Mouse (Mus musculus) bone marrow, adult 2 months (tissue): ENCODE measurements around the gene Hsph1. TPM values are rescaled to one million over a fixed set of nuclear protein-coding genes. Genes with fewer than 3 reads are reported as not detected.

Source experiments
- H3K27ac ChIP-seq: fragments of 200-500 bp; 2 replicates; pipeline ENCODE4 v1.5.1; 2012; ENCODE audit warnings: low read depth, mild to moderate bottlenecking, control low read depth, inconsistent platforms, low read length; ENCODE audit not compliant: control insufficient read depth, poor library complexity, insufficient read depth
- H3K4me1 ChIP-seq: fragments of 200-500 bp; 2 replicates; pipeline ENCODE4 v1.6.1; 2011; ENCODE audit warnings: low read length; ENCODE audit not compliant: control insufficient read depth, insufficient read depth
- H3K4me3 ChIP-seq: fragments of 200-500 bp; replicated peaks from 2 replicates; pipeline ENCODE3; 2011; ENCODE audit warnings: mild to moderate bottlenecking, low read depth, low read length, control low read depth; ENCODE audit not compliant: control insufficient read depth
- CTCF ChIP-seq: fragments of 200-500 bp; IDR thresholded peaks from 2 replicates; pipeline ENCODE4 v1.5.1; 2011; ENCODE audit warnings: low read length, control low read depth; ENCODE audit not compliant: control insufficient read depth, insufficient read depth
- POLR2A ChIP-seq: fragments of 200-500 bp; IDR thresholded peaks from 2 replicates; pipeline ENCODE4 v1.6.1; 2011; ENCODE audit warnings: low read depth, mild to moderate bottlenecking, control low read depth, low read length, borderline replicate concordance; ENCODE audit not compliant: control insufficient read depth
- WGBS: fragments of 180-500 bp; shearing (Covaris S2); methylation state at CpG from one replicate; pipeline ENCODE4 v1.1.7; 2018; 5-methylcytosine and 5-hydroxymethylcytosine counted together
- polyA plus RNA-seq: library from polyadenylated mRNA; stranded (reverse); fragments of >200 nt; gene quantifications from 2 replicates; pipeline ENCODE4 v1.2.4, GENCODE M21; 2011; ENCODE audit warnings: low replicate concordance; ENCODE audit not compliant: missing spikeins, insufficient read depth, insufficient read length

Hsph1 gene
- polyA plus RNA-seq, 1 experiment, result 27.3 TPM

GRCm38 (mm10) chr5:149648196-149648595 is 12.0 kb upstream of the Hsph1 start:
- no peak for TF ChIP-seq CTCF
- no peak for TF ChIP-seq POLR2A
- WGBS, result 17% methylated on average over 4 of the region's 4 CpGs
- Histone ChIP-seq H3K4me1 (no peaks in the 10 kb centered on the region), H3K4me3 (no peak overlapping the region), H3K27ac (peak overlapping the region; percentile 75; the same call in 1 of the 2 replicates)

- Histone ChIP-seq H3K27ac (no peak overlapping the region), H3K4me3 (no peak overlapping the region), H3K4me1 (no peaks in the 10 kb centered on the region)
- no peak for TF ChIP-seq POLR2A
- 66% methylated on average over 8 of the region's 8 CpGs for WGBS
Observed at GRCm38 (mm10) chr5:149647367-149648115, 11.4 kb upstream of the Hsph1 start.

- no peaks in the 10 kb centered on the region for H3K4me1 ChIP-seq
- 82% methylated on average over 11 of the region's 11 CpGs for WGBS
- TF ChIP-seq CTCF (no peak), POLR2A (no peak)
- H3K4me3 ChIP-seq, result no peak overlapping the region
- no peak overlapping the region for H3K27ac ChIP-seq
Observed at GRCm38 (mm10) chr5:149642783-149643509, 6.8 kb upstream of the Hsph1 start.

GRCm38 (mm10) chr5:149642366-149642765 is 6.2 kb upstream of the Hsph1 start:
- no peaks in the 10 kb centered on the region for H3K4me1 ChIP-seq
- H3K4me3 ChIP-seq, result no peak overlapping the region
- 60% methylated on average over 6 of the region's 6 CpGs for WGBS
- TF ChIP-seq POLR2A, result no peak
- TF ChIP-seq CTCF, result 0 out of 2 replicates have a peak, but pooled peaks have one; percentile 20
- H3K27ac ChIP-seq, result no peak overlapping the region

- Histone ChIP-seq H3K4me1 (no peaks in the 10 kb centered on the region), H3K27ac (no peak overlapping the region), H3K4me3 (no peak overlapping the region)
Observed at GRCm38 (mm10) chr5:149641277-149641892, 5.2 kb upstream of the Hsph1 start.

GRCm38 (mm10) chr5:149637306-149637705 is 1.1 kb upstream of the Hsph1 start:
- 65% methylated on average over 8 of the region's 8 CpGs for WGBS
- no peak overlapping the region for H3K27ac ChIP-seq
- TF ChIP-seq POLR2A, result no peak
- TF ChIP-seq CTCF, result no peak
- no peak overlapping the region for H3K4me3 ChIP-seq
- no peaks in the 10 kb centered on the region for H3K4me1 ChIP-seq

More at GRCm38 (mm10) chr5:149641277-149641892, 5.2 kb upstream of the Hsph1 start:
- 71% methylated on average over 8 of the region's 8 CpGs for WGBS
- TF ChIP-seq POLR2A (no peak), CTCF (no peak)

- Histone ChIP-seq H3K4me3 (peak overlapping the region; percentile 89), H3K27ac (peak overlapping the region; percentile 48; the same call in 1 of the 2 replicates), H3K4me1 (no peaks in the 10 kb centered on the region)
- TF ChIP-seq POLR2A, result no peak
- under 1% methylated on average over 24 of the region's 24 CpGs for WGBS
Observed at GRCm38 (mm10) chr5:149635556-149635955, 620 bp downstream of the Hsph1 start.

GRCm38 (mm10) chr5:149634409-149635035 is 1.7 kb downstream of the Hsph1 start:
- TF ChIP-seq CTCF (no peak), POLR2A (no peak)
- Histone ChIP-seq H3K4me1 (no peaks in the 10 kb centered on the region), H3K4me3 (no peak overlapping the region), H3K27ac (no peak overlapping the region)
- 77% methylated on average over 11 of the region's 11 CpGs for WGBS
